Mouse (Mus musculus) layer of hippocampus, adult 8-10 months (tissue): ENCODE measurements around the gene Fa2h. TPM values are rescaled to one million over a fixed set of nuclear protein-coding genes. Genes with fewer than 3 reads are reported as not detected.

Experiments
- DNase-seq, 2 experiments: peaks; one replicate each; pipeline ENCODE4 v3.0.0; 2022; ENCODE audit warnings: low spot score in 2 of 2
- total RNA-seq, 4 experiments: library from RNA; stranded (reverse); gene quantifications; 2 replicates each; pipeline ENCODE4 v1.2.4; 2022

Gene Fa2h
- total RNA-seq, result 10 to 100 TPM; 22.2 to 31.0 (median 25.0) TPM

- peak; percentile 52 to 61 for DNase-seq
Measured at GRCm38 (mm10) chr8:111393391-111394363, at the start of gene Fa2h. Gene Fa2h, minus strand, starts transcription at chr8:111393824.

- peak; percentile 56 to 87 for DNase-seq
Measured at GRCm38 (mm10) chr8:111439189-111439588, 45.6 kb upstream of the Fa2h start.

DNA sequence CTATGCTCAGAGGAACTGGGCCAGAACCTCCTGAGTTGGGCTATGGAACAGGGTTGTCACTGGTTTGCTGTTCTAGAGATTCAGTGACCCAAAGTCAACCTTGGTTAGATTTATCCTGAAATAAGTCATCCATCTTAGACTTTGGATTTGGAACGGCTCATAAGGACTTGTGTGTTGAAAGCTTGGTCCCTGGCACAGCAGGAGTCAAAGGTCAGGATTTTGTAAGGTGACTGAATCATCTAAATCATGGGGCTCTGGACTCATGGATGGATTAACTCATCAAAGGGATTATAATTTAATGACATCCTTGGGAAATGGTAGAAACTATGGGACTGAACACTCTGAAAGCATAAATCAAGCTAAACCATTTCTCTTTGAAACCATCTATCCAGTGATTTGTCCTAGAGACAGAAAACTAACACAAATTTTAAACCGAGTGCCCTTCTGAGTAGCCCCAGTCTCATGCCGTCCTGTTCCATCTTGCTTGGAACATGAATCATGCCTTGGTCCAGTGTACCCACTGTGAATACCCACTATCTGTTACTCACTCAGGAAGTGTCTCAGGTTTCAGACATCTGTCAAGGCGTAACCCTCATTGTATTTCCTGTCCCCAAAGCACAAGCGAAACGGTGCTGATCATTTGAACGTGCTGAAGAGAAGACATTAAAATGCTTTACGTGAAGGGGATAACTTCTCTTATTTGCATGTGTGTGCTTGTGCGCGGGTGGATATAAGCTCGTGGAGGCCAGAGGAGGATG lies 41.6 kb upstream of the Fa2h start:
- DNase-seq, result no peak

DNA sequence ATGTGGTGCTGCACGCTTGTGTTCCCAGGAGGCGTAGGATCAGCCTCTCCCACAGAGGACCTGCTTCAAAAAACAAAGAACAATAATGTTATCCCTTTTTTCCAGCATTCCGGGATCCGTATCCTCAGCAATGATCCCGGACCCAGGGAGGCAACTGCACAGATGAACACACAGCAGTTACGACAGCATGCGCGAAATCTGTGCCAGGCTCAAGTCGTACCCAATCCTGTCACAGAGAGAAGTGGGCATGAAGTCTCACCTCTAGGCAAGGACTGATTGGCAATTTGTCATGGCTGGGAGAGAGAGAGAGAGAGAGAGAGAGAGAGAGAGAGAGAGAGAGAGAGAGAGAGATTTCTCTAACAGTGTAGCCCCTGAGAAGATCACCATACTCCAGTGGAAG lies 31.0 kb upstream of the Fa2h start:
- DNase-seq, result peak in 1 of 2 experiments; percentile 10

- DNase-seq, result no peak
Measured at GRCm38 (mm10) chr8:111424181-111424580, 30.6 kb upstream of the Fa2h start.

GRCm38 (mm10) chr8:111422614-111423013 lies 29.0 kb upstream of the Fa2h start:
- no peak for DNase-seq

DNA sequence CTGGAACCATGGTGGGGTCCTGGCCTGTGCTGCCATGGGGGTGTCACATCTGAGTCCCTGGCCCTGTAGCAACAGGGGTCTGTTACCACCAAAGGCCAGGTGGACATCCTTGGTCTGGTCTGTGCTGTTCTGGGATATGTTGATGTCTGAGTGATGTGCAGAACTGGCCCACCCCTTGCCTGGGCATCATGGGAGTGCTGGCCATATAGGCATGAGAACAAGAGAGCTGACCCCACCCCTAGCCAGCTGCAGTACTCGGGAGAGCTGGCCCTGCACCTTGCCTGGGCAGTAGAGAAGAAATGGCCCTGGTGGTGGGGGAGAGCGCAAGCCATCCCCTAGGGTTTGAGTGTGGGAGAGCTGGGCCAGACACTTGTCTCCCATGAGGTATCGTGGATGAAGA lies 25.5 kb upstream of the Fa2h start:
- DNase-seq, result no peak

- DNase-seq, result no peak
Measured at GRCm38 (mm10) chr8:111418601-111419000, 25.0 kb upstream of the Fa2h start.

GRCm38 (mm10) chr8:111417222-111417621 lies 23.6 kb upstream of the Fa2h start:
- no peak for DNase-seq

GRCm38 (mm10) chr8:111403391-111403790 lies 9.8 kb upstream of the Fa2h start:
- DNase-seq, result no peak

DNA sequence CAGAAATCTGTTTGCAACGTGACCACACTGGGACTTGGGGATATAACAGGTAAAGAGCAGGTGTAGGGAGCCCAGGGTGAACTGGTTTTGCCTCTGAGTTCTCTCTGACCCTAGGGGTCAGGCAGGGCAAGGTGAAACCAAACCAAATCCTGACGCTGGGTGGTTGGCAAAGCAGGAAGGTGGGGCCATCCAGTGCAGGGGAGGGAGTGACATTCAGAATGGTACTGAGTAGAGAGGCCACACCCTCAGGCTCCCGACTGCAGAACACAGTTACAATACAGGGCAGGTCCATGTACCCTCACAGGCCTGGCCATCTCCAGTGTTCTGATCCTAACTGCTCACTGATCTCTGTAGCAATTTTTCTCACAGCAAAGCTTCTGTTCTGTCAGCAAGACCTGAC lies 2.4 kb downstream of the Fa2h start:
- DNase-seq, result no peak

- no peak for DNase-seq
Measured at GRCm38 (mm10) chr8:111390837-111391236, 2.8 kb downstream of the Fa2h start.

- DNase-seq, result no peak
Measured at GRCm38 (mm10) chr8:111389581-111389980, 4.0 kb downstream of the Fa2h start.

- DNase-seq, result no peak
Measured at GRCm38 (mm10) chr8:111385915-111386314, 7.7 kb downstream of the Fa2h start.

DNA sequence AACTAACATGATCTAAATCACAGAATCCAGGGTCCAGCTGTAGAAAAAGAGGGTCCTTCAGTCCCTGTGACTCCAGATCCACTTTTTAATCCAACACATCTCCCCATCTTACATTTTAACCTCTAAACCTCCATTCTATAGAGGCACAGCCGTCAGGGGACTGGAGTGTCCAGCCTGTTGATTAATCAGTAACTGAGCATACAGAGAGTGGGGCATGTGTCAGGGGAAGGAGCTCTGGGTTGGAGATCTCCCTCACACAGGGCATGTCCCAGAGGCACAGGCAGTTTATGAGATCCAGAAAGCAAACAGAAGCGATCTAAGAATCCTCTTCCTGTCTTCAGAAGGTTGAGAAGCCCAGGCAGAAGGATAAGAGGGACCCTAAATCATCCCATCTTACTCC lies 9.0 kb downstream of the Fa2h start:
- DNase-seq, result no peak

- DNase-seq, result peak; percentile 34
Measured at GRCm38 (mm10) chr8:111375192-111375591, 18.4 kb downstream of the Fa2h start.

- DNase-seq, result no peak
Measured at GRCm38 (mm10) chr8:111369711-111370110, 23.9 kb downstream of the Fa2h start.

- no peak for DNase-seq
Measured at GRCm38 (mm10) chr8:111367350-111367749, 26.3 kb downstream of the Fa2h start.

DNA sequence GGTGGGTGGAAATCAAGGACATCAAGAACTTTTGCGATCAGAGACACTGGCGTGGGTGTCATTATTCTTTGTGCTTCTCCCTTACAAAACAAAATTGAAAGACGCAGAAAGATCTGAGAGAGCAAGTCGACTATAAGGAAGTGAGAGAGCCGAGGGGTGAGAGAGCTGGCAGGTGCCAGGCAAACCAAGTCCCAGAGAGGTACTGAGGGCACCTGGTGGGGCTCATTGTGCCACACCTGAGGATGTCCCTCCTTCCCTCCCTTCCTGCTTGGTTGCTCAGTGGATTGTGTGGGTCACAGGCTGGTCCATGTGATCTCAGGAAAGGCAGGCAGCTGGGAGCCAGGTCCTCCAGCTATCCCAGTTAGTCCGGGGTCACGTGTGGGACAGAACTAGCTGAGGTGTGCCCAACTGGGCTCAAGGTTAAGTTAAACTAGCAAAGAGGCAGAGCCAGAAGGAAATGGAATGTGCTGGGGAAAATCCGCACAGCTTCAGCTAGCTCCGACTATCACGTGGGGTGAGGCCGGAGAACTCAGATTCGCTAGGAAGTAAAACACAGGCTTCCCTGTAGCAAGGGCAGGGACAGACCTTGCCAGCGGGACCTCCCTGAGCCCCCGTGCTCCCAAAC lies 26.9 kb downstream of the Fa2h start:
- DNase-seq, result no peak

DNA sequence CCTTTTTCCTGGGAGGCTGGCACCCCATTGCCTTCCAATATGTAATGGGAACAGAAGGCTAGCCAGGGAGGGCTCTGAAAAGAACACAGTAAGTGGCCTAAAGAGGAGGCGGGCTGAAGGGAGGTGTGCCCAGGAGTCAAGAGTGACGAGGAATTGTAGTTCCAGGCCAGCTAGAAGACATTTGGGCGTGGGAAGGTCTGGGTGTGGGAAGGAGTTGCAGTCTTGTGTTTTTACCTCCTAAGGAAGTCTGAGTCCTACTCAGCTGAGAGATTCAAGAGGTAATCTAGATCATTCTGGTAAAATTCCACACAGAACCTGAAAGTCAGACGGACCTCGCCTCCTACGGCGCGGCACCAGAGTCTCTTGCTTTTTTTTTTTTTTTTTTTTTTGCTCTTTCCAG lies 30.1 kb downstream of the Fa2h start:
- DNase-seq, result no peak

GRCm38 (mm10) chr8:111360579-111361209 lies 32.9 kb downstream of the Fa2h start:
- DNase-seq, result no peak
